Mouse (Mus musculus) liver, embryonic 14.5 days (tissue): ENCODE measurements around the gene Cdc27. TPM values are rescaled to one million over a fixed set of nuclear protein-coding genes. Genes with fewer than 3 reads are reported as not detected.

ENCODE experiments used
- ATAC-seq: fragments of 200-750 bp; cut with Nextera tagmentation; 2 replicates; pipeline ENCODE4 v1.8.0; 2017; ENCODE audit warnings: moderate number of reproducible peaks, mild to moderate bottlenecking, moderate library complexity; ENCODE audit not compliant: insufficient read depth
- DNase-seq, 3 experiments: peaks; one replicate each; pipeline ENCODE4 v3.0.0-alpha.2; 2012 to 2013; ENCODE audit warnings: low read depth in 3 of 3, low spot score in 3 of 3
- H3K27ac ChIP-seq: fragments of 300-500 bp; sonication (generic); 2 replicates; pipeline ENCODE4 v1.5.1; 2014; ENCODE audit warnings: moderate library complexity, mild to moderate bottlenecking, control low read depth, inconsistent platforms
- H3K27me3 ChIP-seq: fragments of 300-500 bp; sonication (generic); 2 replicates; pipeline ENCODE4 v1.6.1; 2014; ENCODE audit warnings: mild to moderate bottlenecking, low read length, moderate library complexity; ENCODE audit not compliant: control insufficient read depth, insufficient read depth
- H3K36me3 ChIP-seq: fragments of 300-500 bp; sonication (generic); replicated peaks from 2 replicates; pipeline ENCODE4 v1.6.1; 2014; ENCODE audit warnings: low read depth; ENCODE audit not compliant: control insufficient read depth, insufficient read depth
- H3K4me1 ChIP-seq, 2 experiments: fragments of 200-500 bp in 1 of 2; fragments of 300-500 bp in 1 of 2; sonication (generic) in 1 of 2; replicated peaks; 2 replicates each; pipeline ENCODE4 v1.6.1; 2012 to 2014; ENCODE audit warnings: antibody characterized with exemption in 1 of 2, inconsistent platforms in 1 of 2, low read length in 1 of 2; ENCODE audit not compliant: control insufficient read depth in 2 of 2, insufficient read depth in 2 of 2
- H3K4me2 ChIP-seq: fragments of 300-500 bp; sonication (generic); 2 replicates; pipeline ENCODE4 v1.6.1; 2014; ENCODE audit warnings: low read depth, mild to moderate bottlenecking, control low read depth, moderate library complexity
- H3K4me3 ChIP-seq, 2 experiments: fragments of 200-500 bp in 1 of 2; fragments of 300-500 bp in 1 of 2; sonication (generic) in 1 of 2; 2 replicates each; pipeline ENCODE4 v1.5.1; 2012 to 2014; ENCODE audit warnings: low read depth in 2 of 2, low read length in 2 of 2, mild to moderate bottlenecking in 2 of 2, control low read depth in 1 of 2, inconsistent platforms in 1 of 2, moderate library complexity in 1 of 2; ENCODE audit not compliant: insufficient read depth in 1 of 2
- H3K9ac ChIP-seq: fragments of 300-500 bp; sonication (generic); replicated peaks from 2 replicates; pipeline ENCODE4 v1.6.1; 2014; ENCODE audit warnings: mild to moderate bottlenecking, control low read depth, moderate library complexity
- H3K9me3 ChIP-seq: fragments of 300-500 bp; sonication (generic); 2 replicates; pipeline ENCODE4 v1.6.1; 2016; ENCODE audit warnings: low read length, mixed read lengths; ENCODE audit not compliant: control insufficient read depth
- CTCF ChIP-seq: IDR thresholded peaks from 2 replicates; pipeline ENCODE4 v1.5.1; 2016; ENCODE audit warnings: antibody characterized with exemption, low read depth, control low read depth
- EP300 ChIP-seq: IDR thresholded peaks from 2 replicates; pipeline ENCODE4 v1.6.1; 2016; ENCODE audit warnings: antibody characterized with exemption, low read depth
- WGBS: fragments of 180-500 bp; shearing (Covaris S2); extraction: QIAGEN DNeasy Blood & Tissue Kit; methylation state at CpG from one replicate; pipeline ENCODE4 v1.1.7; 2014; ENCODE audit not compliant: insufficient replicate concordance; 5-methylcytosine and 5-hydroxymethylcytosine counted together
- polyA plus RNA-seq, 2 experiments: library from polyadenylated mRNA; depleted of rRNA in 1 of 2; stranded (reverse) in 1 of 2; unstranded in 1 of 2; fragments of >200 nt; fragmentation: Nextera tagmentation in 1 of 2; extraction: Ambion mirVana in 1 of 2; gene quantifications; 2 replicates each; pipeline versions ENCODE4 v1.2.1 to v1.2.3; 2012 to 2014

Gene Cdc27
- polyA plus RNA-seq, 2 experiments: 12.1 to 20.0 TPM

GRCm38 (mm10) chr11:104459671-104460070 is 90.7 kb downstream of the Cdc27 start:
- ATAC-seq (no peak), DNase-seq (no peak)
- Histone ChIP-seq H3K27me3 (no peaks in the 10 kb centered on the region), H3K27ac (no peak overlapping the region), H3K4me2 (no peak overlapping the region), H3K9me3 (no peaks in the 10 kb centered on the region), H3K9ac (no peak overlapping the region), H3K4me3 (no peak overlapping the region), H3K4me1 (peaks cover 0 to 3% of the 10 kb centered on the region in 2 experiments; a peak in 1 of 4 replicates), H3K36me3 (no peaks in the 10 kb centered on the region)
- WGBS: 77% methylated on average over 2 of the region's 2 CpGs
- no peak for TF ChIP-seq CTCF
- TF ChIP-seq EP300: no peak

GRCm38 (mm10) chr11:104458507-104458906 is 91.9 kb downstream of the Cdc27 start:
- Histone ChIP-seq H3K4me3 (no peak overlapping the region), H3K4me2 (no peak overlapping the region), H3K36me3 (no peaks in the 10 kb centered on the region), H3K9me3 (no peaks in the 10 kb centered on the region), H3K27me3 (no peaks in the 10 kb centered on the region), H3K9ac (no peak overlapping the region), H3K27ac (no peak overlapping the region), H3K4me1 (peaks cover 0 to 2% of the 10 kb centered on the region in 2 experiments; a peak in 1 of 4 replicates)
- no peak for ATAC-seq
- no peak for DNase-seq
- TF ChIP-seq EP300: no peak
- peak; percentile 34 for TF ChIP-seq CTCF
- 52% methylated on average over 2 of the region's 2 CpGs for WGBS

Other genes starting within 250 kb of the Cdc27 start
- 12.3 and 13.8 TPM in 2 replicates for gene Kansl1, start 81.8 kb downstream of the Cdc27 start, polyA plus RNA-seq (2012; rRNA removed)
- 5.3 and 5.4 TPM in 2 replicates for gene Kansl1, start 81.8 kb downstream of the Cdc27 start, polyA plus RNA-seq (2014; fragmentation: Nextera tagmentation; extraction: Ambion mirVana)
- gene Myl4, start within 50 bp of the Cdc27 start, polyA plus RNA-seq (2012; rRNA removed): 0.45 and 0.50 TPM in 2 replicates
- 0.51 and 0.63 TPM in 2 replicates for gene Myl4, start within 50 bp of the Cdc27 start, polyA plus RNA-seq (2014; fragmentation: Nextera tagmentation; extraction: Ambion mirVana)
- 10.1 and 11.2 TPM in 2 replicates for gene Itgb3, start 57.4 kb upstream of the Cdc27 start, polyA plus RNA-seq (2012; rRNA removed)
- 5.7 and 6.9 TPM in 2 replicates for gene Itgb3, start 57.4 kb upstream of the Cdc27 start, polyA plus RNA-seq (2014; fragmentation: Nextera tagmentation; extraction: Ambion mirVana)
- gene Gm11639, start 135.1 kb upstream of the Cdc27 start, polyA plus RNA-seq (2012; rRNA removed): 0.01 and 0.02 TPM in 2 replicates
- 0.04 and 0.06 TPM in 2 replicates for gene Gm11639, start 135.1 kb upstream of the Cdc27 start, polyA plus RNA-seq (2014; fragmentation: Nextera tagmentation; extraction: Ambion mirVana)